Mouse (Mus musculus): Measurements from ENCODE around the gene Arntl. TPM values are rescaled to one million over a fixed set of nuclear protein-coding genes. Genes with fewer than 3 reads are reported as not detected.
"Not testable (repeated sequence)": the region's sequence is repeated elsewhere in the genome, so short reads cannot be mapped to it uniquely, and the experiment has no call there.

The Arntl gene
- polyA plus RNA-seq, 1 experiment from 2014 or later: 7.7 TPM

- WGBS: 52% methylated on average over 14 of the region's 14 CpGs
- not testable (repeated sequence) for H3K9me3 ChIP-seq; H3K4me3 ChIP-seq; DNase-seq (ENCODE audit: extremely low spot score, low spot score); H3K36me3 ChIP-seq (replicated peaks); H3K27ac ChIP-seq; H3K27me3 ChIP-seq (ENCODE audit: poor library complexity, severe bottlenecking)
- peaks cover 32% of the 10 kb centered on the region for H3K4me1 ChIP-seq
Measured at GRCm38 (mm10) chr7:113262510-113263467, 55.5 kb downstream of the Arntl start.

GRCm38 (mm10) chr7:113263990-113264389, 56.7 kb downstream of the Arntl start:
- DNase-seq (ENCODE audit: extremely low spot score, low spot score): no peak
- H3K4me3 ChIP-seq: no peak overlapping the region
- H3K36me3 ChIP-seq (replicated peaks): no peaks in the 10 kb centered on the region
- no peaks in the 10 kb centered on the region for H3K9me3 ChIP-seq
- H3K27me3 ChIP-seq (ENCODE audit: poor library complexity, severe bottlenecking): peaks cover 5% of the 10 kb centered on the region; the same call in 1 of the 2 replicates
- WGBS: 88% methylated on average over 1 of the region's 1 CpGs
- peaks cover 32% of the 10 kb centered on the region for H3K4me1 ChIP-seq
- H3K27ac ChIP-seq: no peak overlapping the region

GRCm38 (mm10) chr7:113268287-113268686, 61.0 kb downstream of the Arntl start:
- WGBS: 78% methylated on average over 9 of the region's 9 CpGs
- DNase-seq (ENCODE audit: extremely low spot score, low spot score): peak; percentile 48
- Histone ChIP-seq H3K36me3 (replicated peaks) (no peaks in the 10 kb centered on the region), H3K27ac (no peak overlapping the region), H3K4me1 (peaks cover 20% of the 10 kb centered on the region), H3K4me3 (no peak overlapping the region), H3K9me3 (no peaks in the 10 kb centered on the region), H3K27me3 (ENCODE audit: poor library complexity, severe bottlenecking) (no peaks in the 10 kb centered on the region)

- Histone ChIP-seq H3K27me3 (ENCODE audit: poor library complexity, severe bottlenecking) (no peaks in the 10 kb centered on the region), H3K4me3 (no peak overlapping the region), H3K9me3 (no peaks in the 10 kb centered on the region), H3K36me3 (replicated peaks) (no peaks in the 10 kb centered on the region), H3K27ac (no peak overlapping the region), H3K4me1 (peaks cover 20% of the 10 kb centered on the region)
- no peak for DNase-seq (ENCODE audit: extremely low spot score, low spot score)
Measured at GRCm38 (mm10) chr7:113269081-113269480, 61.8 kb downstream of the Arntl start.

GRCm38 (mm10) chr7:113269921-113270320, 62.7 kb downstream of the Arntl start:
- Histone ChIP-seq H3K4me1 (peaks cover 12% of the 10 kb centered on the region), H3K27ac (no peak overlapping the region), H3K4me3 (no peak overlapping the region), H3K27me3 (ENCODE audit: poor library complexity, severe bottlenecking) (no peaks in the 10 kb centered on the region), H3K36me3 (replicated peaks) (no peaks in the 10 kb centered on the region), H3K9me3 (no peaks in the 10 kb centered on the region)
- WGBS: 82% methylated on average over 3 of the region's 3 CpGs
- no peak for DNase-seq (ENCODE audit: extremely low spot score, low spot score)

GRCm38 (mm10) chr7:113270551-113270950, 63.3 kb downstream of the Arntl start:
- no peaks in the 10 kb centered on the region for H3K9me3 ChIP-seq
- WGBS: 85% methylated on average over 10 of the region's 10 CpGs
- H3K4me3 ChIP-seq: no peak overlapping the region
- H3K36me3 ChIP-seq (replicated peaks): no peaks in the 10 kb centered on the region
- H3K27me3 ChIP-seq (ENCODE audit: poor library complexity, severe bottlenecking): no peaks in the 10 kb centered on the region
- H3K4me1 ChIP-seq: peaks cover 8% of the 10 kb centered on the region
- no peak for DNase-seq (ENCODE audit: extremely low spot score, low spot score)
- no peak overlapping the region for H3K27ac ChIP-seq

GRCm38 (mm10) chr7:113270991-113271390, 63.7 kb downstream of the Arntl start:
- no peaks in the 10 kb centered on the region for H3K36me3 ChIP-seq (replicated peaks)
- no peak for DNase-seq (ENCODE audit: extremely low spot score, low spot score)
- H3K9me3 ChIP-seq: no peaks in the 10 kb centered on the region
- H3K4me1 ChIP-seq: peaks cover 8% of the 10 kb centered on the region
- H3K4me3 ChIP-seq: no peak overlapping the region
- WGBS: 82% methylated on average over 2 of the region's 2 CpGs
- H3K27me3 ChIP-seq (ENCODE audit: poor library complexity, severe bottlenecking): no peaks in the 10 kb centered on the region
- H3K27ac ChIP-seq: no peak overlapping the region

- Histone ChIP-seq H3K27me3 (ENCODE audit: poor library complexity, severe bottlenecking) (no peaks in the 10 kb centered on the region), H3K27ac (no peak overlapping the region), H3K9me3 (no peaks in the 10 kb centered on the region), H3K4me1 (peaks cover 8% of the 10 kb centered on the region), H3K36me3 (replicated peaks) (no peaks in the 10 kb centered on the region), H3K4me3 (no peak overlapping the region)
- 87% methylated on average over 5 of the region's 6 CpGs for WGBS
- no peak for DNase-seq (ENCODE audit: extremely low spot score, low spot score)
Measured at GRCm38 (mm10) chr7:113272338-113272997, 65.2 kb downstream of the Arntl start.

GRCm38 (mm10) chr7:113277245-113277644, 70.0 kb downstream of the Arntl start:
- 86% methylated on average over 2 of the region's 2 CpGs for WGBS
- H3K9me3 ChIP-seq: no peaks in the 10 kb centered on the region
- DNase-seq (ENCODE audit: extremely low spot score, low spot score): no peak
- H3K27ac ChIP-seq: no peak overlapping the region
- H3K4me1 ChIP-seq: peaks cover 4% of the 10 kb centered on the region; the same call in 1 of the 2 replicates
- H3K36me3 ChIP-seq (replicated peaks): no peaks in the 10 kb centered on the region
- H3K4me3 ChIP-seq: no peak overlapping the region
- no peaks in the 10 kb centered on the region for H3K27me3 ChIP-seq (ENCODE audit: poor library complexity, severe bottlenecking)

GRCm38 (mm10) chr7:113278493-113278892, 71.2 kb downstream of the Arntl start:
- H3K27me3 ChIP-seq (ENCODE audit: poor library complexity, severe bottlenecking): no peaks in the 10 kb centered on the region
- 94% methylated on average over 4 of the region's 4 CpGs for WGBS
- no peak for DNase-seq (ENCODE audit: extremely low spot score, low spot score)
- no peak overlapping the region for H3K27ac ChIP-seq
- H3K4me3 ChIP-seq: no peak overlapping the region
- no peaks in the 10 kb centered on the region for H3K9me3 ChIP-seq
- H3K36me3 ChIP-seq (replicated peaks): no peaks in the 10 kb centered on the region
- H3K4me1 ChIP-seq: peaks cover 4% of the 10 kb centered on the region; the same call in 1 of the 2 replicates

- no peaks in the 10 kb centered on the region for H3K9me3 ChIP-seq
- DNase-seq (ENCODE audit: extremely low spot score, low spot score): no peak
- WGBS: 84% methylated on average over 2 of the region's 2 CpGs
- H3K4me1 ChIP-seq: peaks cover 4% of the 10 kb centered on the region; the same call in 1 of the 2 replicates
- no peaks in the 10 kb centered on the region for H3K36me3 ChIP-seq (replicated peaks)
- H3K27me3 ChIP-seq (ENCODE audit: poor library complexity, severe bottlenecking): no peaks in the 10 kb centered on the region
- H3K27ac ChIP-seq: no peak overlapping the region
- no peak overlapping the region for H3K4me3 ChIP-seq
Measured at GRCm38 (mm10) chr7:113279246-113279645, 72.0 kb downstream of the Arntl start.

GRCm38 (mm10) chr7:113285405-113285804, 78.1 kb downstream of the Arntl start:
- no peak for DNase-seq (ENCODE audit: extremely low spot score, low spot score)
- WGBS: 84% methylated on average over 2 of the region's 2 CpGs
- Histone ChIP-seq H3K27ac (no peak overlapping the region), H3K4me3 (no peak overlapping the region), H3K36me3 (replicated peaks) (no peaks in the 10 kb centered on the region), H3K4me1 (no peaks in the 10 kb centered on the region), H3K9me3 (no peaks in the 10 kb centered on the region), H3K27me3 (ENCODE audit: poor library complexity, severe bottlenecking) (no peaks in the 10 kb centered on the region)

GRCm38 (mm10) chr7:113289211-113289610, 81.9 kb downstream of the Arntl start:
- no peak for DNase-seq (ENCODE audit: extremely low spot score, low spot score)
- H3K9me3 ChIP-seq: no peaks in the 10 kb centered on the region
- no peaks in the 10 kb centered on the region for H3K36me3 ChIP-seq (replicated peaks)
- 84% methylated on average over 1 of the region's 1 CpGs for WGBS
- no peak overlapping the region for H3K4me3 ChIP-seq
- H3K4me1 ChIP-seq: peaks cover 5% of the 10 kb centered on the region; the same call in 1 of the 2 replicates
- no peaks in the 10 kb centered on the region for H3K27me3 ChIP-seq (ENCODE audit: poor library complexity, severe bottlenecking)
- no peak overlapping the region for H3K27ac ChIP-seq
